Mouse (Mus musculus) hindbrain, embryonic 14.5 days (tissue): ENCODE measurements at regions not wholly inside any gene's neighbourhood (a gene's known extent, or its start where the extent isn't known, plus 50 kb on each side); places are given as distances from the start of the nearest gene placed in this dataset.

Experiments used
- ATAC-seq: fragments of 200-750 bp; cut with Nextera tagmentation; 2 replicates; pipeline ENCODE4 v1.8.0; 2017; ENCODE audit warnings: moderate number of reproducible peaks, mild to moderate bottlenecking, moderate TSS enrichment, moderate library complexity; ENCODE audit not compliant: low FRiP score
- DNase-seq: peaks from one replicate; pipeline ENCODE4 v3.0.0-alpha.2; 2015; ENCODE audit warnings: low spot score
- H3K27ac ChIP-seq: fragments of 300-500 bp; sonication (generic); 2 replicates; pipeline ENCODE4 v1.5.1; 2014; ENCODE audit warnings: mild to moderate bottlenecking, moderate library complexity
- H3K27me3 ChIP-seq: fragments of 300-500 bp; sonication (generic); 2 replicates; pipeline ENCODE4 v1.6.1; 2014; ENCODE audit warnings: mild to moderate bottlenecking, low read length, mixed read lengths; ENCODE audit not compliant: control insufficient read depth, insufficient read depth
- H3K36me3 ChIP-seq: fragments of 300-500 bp; sonication (generic); replicated peaks from 2 replicates; pipeline ENCODE4 v1.6.1; 2014; ENCODE audit not compliant: control insufficient read depth, insufficient read depth
- H3K4me1 ChIP-seq: fragments of 300-500 bp; sonication (generic); replicated peaks from 2 replicates; pipeline ENCODE4 v1.6.1; 2014; ENCODE audit warnings: antibody characterized with exemption, low read length, mixed read lengths; ENCODE audit not compliant: control insufficient read depth, insufficient read depth
- H3K4me2 ChIP-seq: fragments of 300-500 bp; sonication (generic); replicated peaks from 2 replicates; pipeline ENCODE4 v1.6.1; 2014; ENCODE audit warnings: mild to moderate bottlenecking, moderate library complexity
- H3K4me3 ChIP-seq: fragments of 300-500 bp; sonication (generic); replicated peaks from 2 replicates; pipeline ENCODE4 v1.5.1; 2014; ENCODE audit warnings: mild to moderate bottlenecking, low read length
- H3K9ac ChIP-seq: fragments of 300-500 bp; sonication (generic); 2 replicates; pipeline ENCODE4 v1.6.1; 2014
- H3K9me3 ChIP-seq: fragments of 300-500 bp; sonication (generic); 2 replicates; pipeline ENCODE4 v1.6.1; 2016; ENCODE audit warnings: low read length; ENCODE audit not compliant: control insufficient read depth
- WGBS: fragments of 180-500 bp; shearing (Covaris S2); extraction: QIAGEN DNeasy Blood & Tissue Kit; methylation state at CpG from one replicate; pipeline ENCODE4 v1.1.7; 2014; 5-methylcytosine and 5-hydroxymethylcytosine counted together

DNA sequence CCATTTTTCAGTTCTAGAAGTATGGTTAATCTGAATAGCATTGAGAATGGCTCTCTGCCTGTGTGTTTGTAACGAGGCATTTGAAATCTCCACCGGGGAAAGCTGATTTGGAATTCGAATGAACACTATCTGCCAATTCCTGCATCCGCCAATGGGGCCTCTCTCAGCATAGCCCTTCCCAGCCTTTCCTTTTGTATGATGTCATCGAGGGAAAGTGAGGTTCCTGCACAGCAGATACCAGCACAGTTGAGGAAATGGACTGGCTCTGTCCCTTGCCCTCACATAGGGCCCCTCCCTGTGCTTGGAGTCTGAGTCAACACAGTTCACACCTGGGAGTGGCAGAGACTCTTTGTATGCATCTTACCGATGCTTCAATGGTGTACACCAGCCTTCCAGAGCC is 253.0 kb downstream of the Bcor start:
- no peak overlapping the region for H3K4me2 ChIP-seq
- DNase-seq (no peak), ATAC-seq (no peak)
- WGBS, result 58% methylated on average over 6 of the region's 6 CpGs
- H3K36me3 ChIP-seq, result no peaks in the 10 kb centered on the region
- peaks cover 4% of the 10 kb centered on the region; the same call in 1 of the 2 replicates for H3K27me3 ChIP-seq
- no peaks in the 10 kb centered on the region for H3K4me1 ChIP-seq
- no peak overlapping the region for H3K4me3 ChIP-seq
- H3K9me3 ChIP-seq, result no peaks in the 10 kb centered on the region
- H3K9ac ChIP-seq, result no peak overlapping the region
- no peak overlapping the region for H3K27ac ChIP-seq

DNA sequence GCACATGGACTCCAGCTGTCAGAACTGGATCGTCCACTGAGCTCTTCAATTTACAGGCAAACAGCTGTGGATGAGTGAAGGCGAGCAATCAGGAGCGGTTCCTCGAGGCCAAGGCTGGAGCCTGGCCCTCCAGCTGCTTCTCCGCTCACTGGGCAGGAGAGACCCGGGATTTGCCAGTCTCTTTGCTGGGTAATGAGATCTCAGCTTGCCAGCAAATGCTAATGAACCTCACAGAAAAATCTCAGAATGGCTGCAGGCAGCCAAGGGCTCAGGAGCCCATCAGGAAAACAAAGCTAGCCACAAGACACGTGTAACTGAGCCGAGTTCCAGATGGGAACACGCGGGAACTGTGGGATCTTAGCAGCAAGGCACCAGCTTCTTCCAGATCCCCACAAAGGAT is 244.2 kb downstream of the Bcor start:
- Histone ChIP-seq H3K36me3 (no peaks in the 10 kb centered on the region), H3K9me3 (no peaks in the 10 kb centered on the region), H3K27ac (no peak overlapping the region), H3K9ac (no peak overlapping the region), H3K4me3 (no peak overlapping the region), H3K4me2 (no peak overlapping the region), H3K4me1 (no peaks in the 10 kb centered on the region), H3K27me3 (peaks cover 12% of the 10 kb centered on the region; the same call in 1 of the 2 replicates)
- 55% methylated on average over 10 of the region's 10 CpGs for WGBS
- no peak for DNase-seq
- no peak for ATAC-seq

DNA sequence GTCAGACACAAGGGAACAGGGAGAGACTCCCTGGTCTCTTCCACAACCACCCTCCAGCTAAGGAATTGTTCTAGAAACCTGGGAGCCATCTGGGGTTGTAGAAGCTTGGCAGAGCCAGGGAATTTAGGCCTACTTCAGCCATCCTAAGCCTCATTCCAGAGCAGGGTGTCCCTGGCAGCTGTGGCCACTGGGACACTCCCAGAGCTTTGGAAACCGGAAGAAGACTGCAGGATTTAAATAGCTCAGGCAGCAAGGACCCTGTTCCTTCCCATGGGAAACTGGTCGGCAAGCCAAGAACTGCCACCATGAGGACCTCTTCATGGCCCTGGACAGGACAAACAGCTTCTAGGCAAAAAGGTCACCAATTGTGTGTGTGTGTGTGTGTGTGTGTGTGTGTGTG is 239.9 kb downstream of the Bcor start:
- Histone ChIP-seq H3K4me3 (no peak overlapping the region), H3K36me3 (no peaks in the 10 kb centered on the region), H3K4me2 (no peak overlapping the region), H3K27me3 (peaks cover 4% of the 10 kb centered on the region; the same call in 1 of the 2 replicates), H3K4me1 (no peaks in the 10 kb centered on the region), H3K9me3 (no peaks in the 10 kb centered on the region), H3K27ac (no peak overlapping the region), H3K9ac (no peak overlapping the region)
- ATAC-seq (no peak), DNase-seq (no peak)
- 64% methylated on average over 2 of the region's 2 CpGs for WGBS

DNA sequence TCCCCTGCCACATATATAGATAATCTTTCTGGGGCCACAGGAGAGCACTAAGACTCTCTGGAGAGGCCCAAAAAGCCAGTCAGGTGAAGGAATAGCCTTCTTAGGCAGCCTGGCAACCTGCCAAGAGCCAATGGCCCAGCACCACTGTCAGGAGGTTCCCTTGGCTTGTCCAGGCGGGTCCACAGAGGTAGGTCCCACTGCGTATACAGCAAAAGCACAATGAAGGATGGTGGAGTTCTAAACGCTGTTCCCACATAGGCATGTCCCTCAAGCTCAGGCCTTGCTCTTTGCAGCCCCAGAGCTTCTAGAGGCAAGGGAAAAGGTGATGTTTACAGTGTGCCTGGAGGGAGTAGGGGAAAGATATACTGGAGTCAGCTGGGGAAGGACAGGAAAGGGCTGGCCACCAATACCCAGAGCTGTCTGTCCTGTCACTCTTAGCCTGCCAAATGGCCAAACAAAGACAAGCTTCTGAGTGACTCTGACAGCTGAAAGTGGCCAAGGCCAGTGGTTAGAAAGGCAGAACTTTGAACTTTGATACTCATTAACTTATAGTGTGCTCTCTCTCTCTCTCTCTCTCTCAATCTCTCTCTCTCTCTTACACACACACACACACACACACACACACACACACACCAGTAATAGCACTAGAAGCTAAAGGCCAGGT is 235.4 kb downstream of the Bcor start:
- Histone ChIP-seq H3K36me3 (no peaks in the 10 kb centered on the region), H3K4me3 (no peak overlapping the region), H3K9ac (no peak overlapping the region), H3K4me2 (no peak overlapping the region), H3K4me1 (no peaks in the 10 kb centered on the region), H3K9me3 (no peaks in the 10 kb centered on the region), H3K27me3 (no peaks in the 10 kb centered on the region; the same call in 1 of the 2 replicates), H3K27ac (no peak overlapping the region)
- DNase-seq (no peak), ATAC-seq (no peak)
- 89% methylated on average over 3 of the region's 3 CpGs for WGBS

DNA sequence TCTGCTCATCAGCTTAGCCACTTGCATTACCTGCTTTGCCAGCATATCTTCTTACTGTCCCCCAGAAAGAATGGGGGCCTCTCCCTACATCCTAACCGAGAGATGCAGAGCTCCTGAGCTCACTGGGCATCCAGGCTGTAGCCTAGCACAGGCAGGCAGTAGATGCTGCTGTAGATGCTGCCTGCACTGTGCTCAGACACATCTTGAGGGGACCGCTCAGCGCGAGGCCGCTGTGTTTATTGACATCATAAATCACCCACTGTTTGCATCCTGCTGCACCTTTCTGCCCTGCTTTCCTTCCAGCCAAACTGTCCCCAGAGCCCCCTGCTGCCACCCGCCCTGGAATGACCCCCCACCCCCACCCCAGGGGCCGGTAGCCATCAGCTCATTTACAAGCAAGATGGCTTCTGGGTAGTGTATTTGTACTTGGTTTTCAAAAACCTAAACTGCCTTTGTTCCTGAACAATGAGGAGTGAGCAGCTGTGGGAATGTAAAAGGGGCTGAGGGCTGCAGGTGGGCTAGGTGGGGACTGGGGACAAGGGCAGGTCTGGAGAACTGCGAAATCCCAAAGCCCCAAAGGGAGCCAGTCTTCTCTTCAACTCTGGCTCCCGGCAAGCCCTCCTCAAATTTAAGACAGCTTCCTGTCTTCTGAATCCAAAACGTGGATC is 233.2 kb downstream of the Bcor start:
- Histone ChIP-seq H3K9me3 (no peaks in the 10 kb centered on the region), H3K4me2 (no peak overlapping the region), H3K4me1 (no peaks in the 10 kb centered on the region), H3K4me3 (no peak overlapping the region), H3K27ac (no peak overlapping the region), H3K36me3 (no peaks in the 10 kb centered on the region), H3K27me3 (peaks cover 5% of the 10 kb centered on the region; the same call in 1 of the 2 replicates), H3K9ac (no peak overlapping the region)
- ATAC-seq (no peak), DNase-seq (no peak)
- 35% methylated on average over 10 of the region's 10 CpGs for WGBS

DNA sequence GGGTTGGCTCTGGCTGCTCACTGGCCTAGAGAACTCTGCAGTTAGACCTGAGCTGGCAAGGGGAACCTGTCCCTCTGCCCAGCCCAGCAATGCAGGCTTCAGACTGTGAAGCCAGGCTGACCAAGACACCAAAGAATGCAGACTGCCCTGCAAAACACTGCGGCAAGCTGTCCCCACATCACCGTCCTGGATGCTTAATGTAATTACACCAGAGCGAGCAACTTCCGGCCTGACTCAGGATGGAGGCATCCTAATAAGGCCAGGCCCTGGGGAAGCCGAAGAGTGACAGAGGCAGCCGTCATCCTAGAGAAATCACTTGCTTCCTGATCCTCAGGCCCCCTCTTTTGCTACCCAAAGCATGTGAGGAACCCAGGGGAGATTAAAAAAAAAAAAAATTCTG is 230.7 kb downstream of the Bcor start:
- H3K27me3 ChIP-seq, result 0 out of 2 replicates have a peak, but pooled peaks cover 5% of the 10 kb centered on the region
- no peak for DNase-seq
- no peak for ATAC-seq

DNA sequence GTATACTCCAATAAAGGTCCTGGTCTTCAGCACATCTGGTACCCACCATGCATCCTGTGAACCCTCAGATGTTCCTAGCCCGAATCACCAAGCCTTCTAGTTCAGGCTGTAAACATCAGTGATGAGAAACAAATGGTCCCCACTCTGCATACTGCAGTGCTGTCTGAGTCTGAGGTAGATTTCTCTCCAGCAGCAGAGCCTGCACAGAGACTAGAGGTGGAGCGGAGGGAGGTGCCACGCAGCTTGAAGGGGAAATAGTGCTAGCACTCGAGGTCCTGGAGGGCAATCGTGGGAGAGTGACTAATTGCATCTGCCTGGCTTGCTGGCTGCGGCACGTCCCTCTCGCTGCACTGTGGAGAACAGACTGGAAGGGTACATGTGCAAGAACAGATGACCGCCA is 228.7 kb downstream of the Bcor start:
- H3K27me3 ChIP-seq, result 0 out of 2 replicates have a peak, but pooled peaks cover 5% of the 10 kb centered on the region
- no peak overlapping the region for H3K9ac ChIP-seq
- H3K9me3 ChIP-seq, result no peaks in the 10 kb centered on the region
- no peaks in the 10 kb centered on the region for H3K36me3 ChIP-seq
- DNase-seq, result no peak
- H3K4me2 ChIP-seq, result no peak overlapping the region
- 56% methylated on average over 9 of the region's 9 CpGs for WGBS
- no peak for ATAC-seq
- H3K4me1 ChIP-seq, result no peaks in the 10 kb centered on the region
- H3K4me3 ChIP-seq, result no peak overlapping the region
- no peak overlapping the region for H3K27ac ChIP-seq

More for the DNA sequence above, 230.7 kb downstream of the Bcor start:
- Histone ChIP-seq H3K9me3 (no peaks in the 10 kb centered on the region), H3K27ac (no peak overlapping the region), H3K4me2 (no peak overlapping the region), H3K4me1 (no peaks in the 10 kb centered on the region), H3K9ac (no peak overlapping the region), H3K36me3 (no peaks in the 10 kb centered on the region), H3K4me3 (no peak overlapping the region)
- whole genome bisulfite sequencing, result 47% methylated on average over 6 of the region's 6 CpGs

DNA sequence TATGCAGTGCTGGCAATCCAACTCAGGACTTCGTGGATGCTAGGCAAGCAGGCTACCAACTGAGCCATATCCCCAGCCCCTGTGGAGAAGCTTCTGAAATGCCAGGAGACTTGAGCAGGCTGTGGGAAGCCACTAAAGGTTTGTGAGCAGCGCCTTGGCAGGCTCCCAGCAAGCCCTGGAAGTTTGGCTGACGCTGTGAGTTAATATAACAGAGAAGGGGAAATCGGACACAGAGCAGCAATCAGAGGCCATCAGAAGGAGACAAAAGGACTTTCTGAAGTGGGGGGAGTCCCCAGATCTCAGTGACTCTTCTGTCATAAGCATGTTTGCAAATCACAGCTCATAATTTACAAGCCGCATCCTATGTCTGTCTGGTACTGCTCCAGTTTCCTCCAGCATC is 224.8 kb downstream of the Bcor start:
- ATAC-seq, result no peak
- Histone ChIP-seq H3K27me3 (0 out of 2 replicates have a peak, but pooled peaks cover 5% of the 10 kb centered on the region), H3K4me1 (no peaks in the 10 kb centered on the region), H3K27ac (no peak overlapping the region), H3K9me3 (no peaks in the 10 kb centered on the region), H3K4me2 (no peak overlapping the region), H3K36me3 (no peaks in the 10 kb centered on the region), H3K4me3 (no peak overlapping the region), H3K9ac (no peak overlapping the region)
- WGBS, result 50% methylated on average over 5 of the region's 5 CpGs
- DNase-seq, result peak; percentile 34

DNA sequence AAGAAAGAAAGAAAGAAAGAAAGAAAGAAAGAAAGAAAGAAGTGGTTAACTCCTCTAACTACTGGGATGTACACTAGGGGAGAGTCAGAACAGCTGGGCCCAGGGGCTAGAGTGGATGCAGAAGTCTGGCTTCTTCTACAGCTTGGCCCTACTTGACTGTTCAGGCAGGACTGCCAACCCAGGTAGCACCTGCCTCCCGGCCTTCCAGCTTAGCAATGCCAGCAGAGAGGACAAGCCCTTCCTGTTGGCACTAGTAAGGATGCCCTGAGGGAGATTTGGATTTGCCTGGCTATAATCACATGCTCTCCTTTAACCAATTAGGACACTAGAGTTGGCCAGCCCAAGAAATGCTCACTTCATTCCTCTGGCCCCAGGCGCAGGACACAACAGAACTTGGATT is 219.9 kb downstream of the Bcor start:
- Histone ChIP-seq H3K27ac (no peak overlapping the region), H3K4me3 (no peak overlapping the region), H3K4me1 (no peaks in the 10 kb centered on the region), H3K9ac (no peak overlapping the region), H3K9me3 (no peaks in the 10 kb centered on the region), H3K27me3 (no peaks in the 10 kb centered on the region; the same call in 1 of the 2 replicates), H3K36me3 (no peaks in the 10 kb centered on the region), H3K4me2 (no peak overlapping the region)
- DNase-seq, result no peak
- ATAC-seq, result no peak
- 80% methylated on average over 2 of the region's 2 CpGs for WGBS
